Mouse (Mus musculus) lung, postnatal 36 days (tissue): Measurements from ENCODE around the gene Rreb1.

Experiments used
- DNase-seq: peaks from one replicate; pipeline ENCODE4 v3.0.0; 2022; ENCODE audit warnings: mixed read lengths

Rreb1 gene

DNA sequence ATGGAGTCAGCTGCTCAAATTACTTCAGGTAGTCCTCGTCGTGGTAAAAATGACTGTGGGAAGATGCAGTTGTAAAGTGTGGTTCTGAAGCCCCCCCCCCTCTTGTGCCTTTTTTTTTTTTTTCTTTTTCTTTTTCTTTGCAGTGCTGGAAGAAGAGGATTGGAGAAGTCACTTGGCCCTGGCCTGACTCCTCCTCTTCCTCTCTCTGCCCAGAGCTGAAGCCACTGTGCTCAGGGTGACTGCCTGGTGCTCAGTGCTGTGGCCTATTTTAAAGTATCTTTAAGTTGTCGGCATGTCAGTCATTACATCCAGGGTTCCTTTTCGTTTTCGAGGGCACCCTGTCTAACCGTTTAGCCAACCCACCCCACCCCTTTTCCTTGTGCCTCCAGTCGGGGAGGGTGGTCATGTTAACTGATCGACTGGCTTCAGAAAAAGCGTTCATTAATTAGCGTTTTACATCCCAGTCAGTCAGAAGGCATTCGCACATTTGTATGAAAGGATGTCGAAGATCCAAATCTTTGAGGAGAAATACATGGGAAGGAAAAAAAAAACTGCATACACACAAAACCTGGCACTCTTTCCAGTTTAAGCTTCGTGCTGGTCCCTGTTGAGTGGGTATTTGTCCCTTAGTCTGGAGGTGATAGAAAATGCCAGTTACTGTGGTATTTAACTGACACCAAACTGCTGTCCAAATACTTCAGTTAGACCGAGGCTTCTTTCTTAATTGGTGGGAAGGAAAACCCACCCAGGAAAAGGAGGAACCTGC, 76.4 kb downstream of the Rreb1 start:
- DNase-seq = peak; percentile 47

- DNase-seq = no peak
Measured at GRCm38 (mm10) chr13:37855221-37855757, 77.1 kb downstream of the Rreb1 start.

DNA sequence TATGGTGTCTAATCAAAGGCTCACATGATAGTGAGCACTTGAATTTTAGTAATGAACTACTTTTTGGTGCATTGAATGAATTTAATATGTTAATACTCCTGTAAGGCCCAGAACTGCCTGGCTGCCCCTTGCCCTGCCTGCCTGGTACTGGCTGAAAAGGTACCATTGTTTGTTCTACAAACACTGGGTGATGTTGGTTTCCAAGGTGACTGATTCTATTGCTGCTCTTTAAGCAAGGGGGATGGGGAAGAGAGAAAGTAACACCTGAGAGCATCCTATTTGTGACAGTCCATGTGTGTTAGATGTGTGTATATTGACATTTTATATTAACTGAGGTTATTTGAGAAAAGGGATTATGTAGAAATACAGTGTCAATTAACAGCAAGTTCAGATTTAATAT, 77.6 kb downstream of the Rreb1 start:
- DNase-seq = no peak

DNA sequence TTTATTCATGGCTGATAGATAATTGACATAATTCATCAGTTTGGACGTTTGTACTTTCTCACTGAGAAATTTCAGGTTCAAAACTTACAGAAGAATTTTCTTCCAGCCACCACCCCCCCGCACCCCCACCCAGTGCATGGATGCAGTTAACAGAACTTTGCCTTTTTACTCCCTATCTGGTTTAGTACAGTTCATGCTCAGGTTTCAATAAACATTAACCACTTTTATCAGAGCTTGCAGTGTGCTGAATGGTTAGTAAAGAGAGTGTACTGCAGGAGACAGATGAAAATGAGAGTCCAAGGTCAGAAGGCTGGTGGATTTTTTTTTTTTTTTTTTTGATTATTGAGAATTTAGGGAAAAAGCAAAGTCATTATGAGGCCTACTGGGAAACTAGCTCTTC, 78.3 kb downstream of the Rreb1 start:
- DNase-seq = no peak

- DNase-seq = peak; percentile 95
Measured at GRCm38 (mm10) chr13:37857284-37858065, 79.3 kb downstream of the Rreb1 start.

DNA sequence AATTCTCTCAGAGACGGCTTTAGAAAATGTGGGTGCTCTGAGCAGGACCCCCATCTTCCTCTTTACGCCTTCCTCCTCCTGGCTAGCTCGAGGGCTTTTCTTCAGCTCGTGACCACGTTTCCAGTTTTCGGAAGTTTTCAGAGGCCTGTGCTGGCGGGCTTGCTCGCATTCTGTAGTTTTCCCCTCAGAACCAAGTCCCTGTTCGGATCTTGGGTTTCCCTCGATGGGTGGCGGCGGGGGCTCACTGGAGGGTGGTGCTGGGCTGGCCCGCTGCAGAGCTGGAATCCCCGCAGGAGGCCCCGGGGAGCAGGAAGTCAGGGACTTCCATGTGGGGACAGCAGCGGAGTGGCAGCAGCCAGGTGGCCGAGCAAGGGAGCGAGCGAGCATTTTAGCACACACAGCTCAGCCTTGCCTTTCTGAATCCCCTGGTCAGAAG, 79.9 kb downstream of the Rreb1 start:
- DNase-seq = no peak

DNA sequence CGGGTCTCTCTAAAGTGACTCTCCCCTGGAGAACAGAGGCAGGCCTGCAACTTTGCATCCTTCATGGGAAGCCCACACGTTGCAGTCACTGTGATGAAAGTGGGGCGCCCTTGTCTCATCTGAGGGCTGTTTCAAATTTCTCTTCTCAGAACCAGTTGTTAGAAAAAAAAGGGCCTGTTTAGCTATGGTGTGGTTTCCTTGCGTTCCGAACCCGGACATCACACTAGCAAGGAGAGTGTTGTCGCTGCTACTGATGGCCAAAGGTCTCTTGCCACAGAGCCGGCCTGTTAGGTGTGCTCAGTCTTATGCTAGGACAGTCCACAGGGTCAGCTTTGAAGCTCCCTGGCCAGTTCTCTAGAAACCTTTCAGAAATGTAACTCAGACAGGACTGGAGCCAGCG, 80.3 kb downstream of the Rreb1 start:
- DNase-seq = no peak

- DNase-seq = no peak
Measured at GRCm38 (mm10) chr13:37859782-37860181, 81.6 kb downstream of the Rreb1 start.

DNA sequence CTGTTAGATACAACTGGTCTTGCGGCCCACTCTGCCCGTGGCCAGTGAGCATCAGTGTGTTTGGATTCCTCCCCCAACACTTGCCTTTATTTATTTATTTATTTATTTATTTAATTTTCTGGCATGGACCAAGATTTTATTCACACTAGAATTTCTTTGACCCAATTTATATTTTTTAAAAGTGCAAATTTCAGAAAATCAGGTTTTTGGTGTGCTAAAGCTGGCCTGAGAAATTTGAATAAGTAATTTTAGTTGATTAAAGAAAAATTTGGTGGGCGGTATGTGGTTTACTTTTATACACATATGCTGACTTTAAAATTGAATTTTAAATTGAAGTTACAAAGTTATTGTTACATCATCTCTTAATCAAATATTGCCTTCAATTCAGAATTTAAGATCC, 82.0 kb downstream of the Rreb1 start:
- no peak for DNase-seq

DNA sequence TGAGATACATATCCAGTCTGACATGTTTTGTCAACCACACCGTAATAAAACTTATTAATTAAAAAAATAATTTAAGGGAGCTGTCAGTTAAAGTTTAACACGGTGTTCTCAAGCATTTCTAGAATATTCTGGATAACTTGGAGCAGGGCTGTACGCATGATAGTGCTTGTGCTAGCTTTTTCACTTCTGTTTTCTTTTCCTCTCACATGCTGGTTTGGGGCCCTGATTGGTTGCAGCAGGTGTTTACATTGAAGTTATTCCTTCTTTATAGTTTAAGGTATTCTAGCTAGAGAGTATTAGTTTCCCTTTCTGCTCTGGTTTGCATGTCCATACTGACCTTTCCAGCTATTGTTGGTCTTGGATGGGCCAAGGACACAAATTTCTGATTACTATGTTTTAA, 82.6 kb downstream of the Rreb1 start:
- DNase-seq = no peak

DNA sequence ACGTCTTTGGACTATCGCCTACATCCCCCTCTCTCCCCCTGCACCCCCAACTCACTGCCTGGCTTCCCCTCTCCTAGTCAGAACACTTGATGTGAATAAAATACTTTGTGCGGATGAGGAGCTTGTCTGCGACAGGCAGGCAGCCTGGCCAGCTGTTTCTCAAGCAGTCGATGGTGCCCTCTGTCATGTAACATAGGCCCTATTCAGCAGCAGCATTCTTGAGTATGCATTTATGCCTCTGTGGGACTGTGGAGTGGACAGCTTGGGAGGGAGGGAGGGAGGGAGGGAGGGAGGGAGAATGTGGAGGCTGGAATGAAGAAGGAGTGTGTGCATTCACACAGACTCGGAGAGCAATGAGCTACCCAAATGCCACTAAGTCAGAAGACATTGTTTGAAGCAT, 84.3 kb downstream of the Rreb1 start:
- DNase-seq = no peak

GRCm38 (mm10) chr13:37863643-37864042, 85.4 kb downstream of the Rreb1 start:
- no peak for DNase-seq

- DNase-seq = no peak
Measured at GRCm38 (mm10) chr13:37864697-37865096, 86.5 kb downstream of the Rreb1 start.

DNA sequence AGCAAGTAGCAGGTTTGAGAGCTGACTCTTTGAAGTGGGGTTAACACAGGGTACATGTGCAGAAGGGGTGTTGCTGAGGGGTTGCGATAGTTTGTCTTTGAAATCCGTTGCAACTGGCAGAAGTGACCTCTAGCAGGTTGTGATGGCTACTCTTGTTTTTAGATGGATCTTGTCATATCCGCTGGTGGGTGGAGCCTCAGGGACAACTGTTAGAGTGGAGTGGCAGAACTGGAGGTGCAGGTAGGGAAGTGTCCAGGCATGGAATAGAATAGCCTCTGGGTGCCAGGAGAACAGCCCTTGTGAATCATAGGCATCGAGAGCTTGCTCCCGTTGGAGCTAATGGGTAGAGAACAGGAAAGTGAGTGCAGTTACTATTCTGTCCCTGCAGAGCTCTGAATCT, 88.1 kb downstream of the Rreb1 start:
- peak; percentile 62 for DNase-seq

- DNase-seq = peak; percentile 47
Measured at GRCm38 (mm10) chr13:37866846-37867245, 88.6 kb downstream of the Rreb1 start.

- no peak for DNase-seq
Measured at GRCm38 (mm10) chr13:37870118-37870908, 92.1 kb downstream of the Rreb1 start.

GRCm38 (mm10) chr13:37872142-37872835, 94.1 kb downstream of the Rreb1 start:
- DNase-seq = peak; percentile 36

DNA sequence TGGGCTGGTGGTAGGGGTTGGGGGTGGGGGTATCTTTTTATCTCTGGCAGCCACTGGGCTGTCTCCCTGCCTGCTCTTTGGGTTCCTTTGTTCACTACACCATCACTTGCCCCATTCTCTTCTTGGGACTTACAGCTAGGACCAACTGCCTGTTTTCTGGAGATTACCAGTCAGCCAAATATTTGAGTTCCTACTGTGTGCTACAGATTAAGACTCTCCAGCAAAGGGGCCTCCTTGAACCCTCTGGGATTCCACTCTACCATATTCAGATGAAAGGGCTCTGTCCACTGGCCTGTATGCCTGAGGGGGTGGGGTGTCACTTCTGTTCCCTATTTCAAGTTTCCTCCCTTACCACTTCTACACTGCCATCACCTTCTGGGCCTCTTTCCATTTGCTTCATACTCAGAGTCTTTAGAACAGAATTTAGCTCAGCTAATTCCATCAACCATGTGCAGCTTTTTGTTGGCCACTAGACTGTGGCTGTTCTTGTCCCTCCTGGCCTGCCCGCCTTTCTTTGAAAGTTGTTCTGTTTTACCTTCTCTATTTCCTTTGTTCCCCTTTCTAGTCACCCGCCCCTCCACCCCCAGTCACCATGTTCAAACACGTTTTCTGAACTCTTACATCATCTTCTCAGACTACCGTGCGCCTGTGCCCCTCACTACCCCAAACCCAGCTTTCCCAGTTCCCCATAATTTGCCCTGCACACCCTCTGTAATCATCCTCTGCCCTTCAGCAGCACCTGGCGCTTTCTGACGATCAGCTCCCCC, 95.1 kb downstream of the Rreb1 start:
- DNase-seq = no peak

DNA sequence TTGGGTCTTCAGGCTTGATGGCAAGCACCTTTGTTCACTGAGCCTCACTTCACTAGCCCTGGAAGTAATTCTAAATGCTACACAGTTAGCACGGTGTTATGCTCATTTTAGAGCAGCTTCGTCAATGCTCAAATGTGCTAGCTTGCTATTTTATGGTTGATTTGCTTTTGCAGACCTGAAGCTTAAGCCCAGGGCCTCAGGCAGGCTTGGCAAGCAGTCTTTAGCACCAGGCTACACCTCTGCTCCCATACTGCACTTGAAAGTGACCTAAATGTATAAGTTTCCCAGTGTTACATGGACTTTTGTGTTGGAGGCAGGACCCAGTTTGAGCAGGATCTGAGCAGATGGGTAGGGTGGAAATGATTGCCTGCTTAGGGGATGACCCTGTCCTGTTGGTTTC, 97.7 kb downstream of the Rreb1 start:
- DNase-seq = no peak

GRCm38 (mm10) chr13:37876366-37876765, 98.2 kb downstream of the Rreb1 start:
- DNase-seq = no peak

DNA sequence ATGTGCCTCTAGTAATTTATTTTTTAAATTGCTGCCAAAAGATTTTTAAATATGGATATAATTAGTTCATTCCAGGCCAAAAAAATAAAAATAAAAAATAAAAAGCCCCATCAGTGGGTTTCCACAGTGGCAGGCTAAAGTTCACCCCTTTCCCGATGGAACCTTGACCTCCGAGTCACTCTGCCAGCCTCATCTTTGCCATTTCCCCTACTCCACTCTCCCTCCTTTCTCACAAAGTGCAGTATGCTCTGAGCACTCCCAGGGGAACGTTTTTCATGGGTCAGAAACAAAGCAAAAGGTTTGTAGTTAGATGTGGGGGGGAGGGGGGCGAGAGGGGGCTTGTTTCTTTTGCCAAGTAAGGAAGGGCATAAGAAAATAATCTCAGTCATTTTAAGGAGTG, 98.6 kb downstream of the Rreb1 start:
- no peak for DNase-seq

DNA sequence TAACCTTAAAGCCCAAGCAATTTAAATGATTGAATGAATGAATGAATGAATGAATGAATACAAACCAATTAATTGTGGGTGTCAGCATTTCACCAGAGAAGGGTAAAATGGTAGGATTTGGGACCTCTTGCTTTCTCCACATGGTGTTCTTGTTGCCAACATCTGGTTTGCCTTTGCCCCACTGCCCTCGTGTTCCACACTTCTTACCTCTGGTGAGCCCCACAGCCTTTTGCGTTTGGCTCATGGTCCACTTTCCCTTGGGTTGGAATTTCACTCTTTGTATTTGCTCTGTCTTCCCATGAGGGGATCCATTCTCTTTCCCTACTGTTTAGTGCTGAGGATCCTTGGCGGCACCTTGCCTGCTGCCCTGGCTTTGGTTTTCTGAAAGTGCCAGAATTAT, 99.0 kb downstream of the Rreb1 start:
- DNase-seq = no peak
